Mouse (Mus musculus) lung, postnatal 0 days (tissue): ENCODE measurements around the gene Ror1. TPM values are rescaled to one million over a fixed set of nuclear protein-coding genes. Genes with fewer than 3 reads are reported as not detected.

Experiments
- ATAC-seq: fragments of 200-750 bp; cut with Nextera tagmentation; 2 replicates; pipeline ENCODE4 v1.8.0; 2017; ENCODE audit warnings: moderate library complexity
- DNase-seq: peaks from one replicate; pipeline ENCODE4 v3.0.0-alpha.2; 2016; ENCODE audit warnings: low spot score
- H3K27ac ChIP-seq: fragments of 300-500 bp; sonication (generic); 2 replicates; pipeline ENCODE4 v1.5.1; 2014; ENCODE audit warnings: antibody characterized with exemption, mild to moderate bottlenecking, low read length, mixed read lengths
- H3K27me3 ChIP-seq: fragments of 300-500 bp; sonication (generic); replicated peaks from 2 replicates; pipeline ENCODE4 v1.6.1; 2014; ENCODE audit warnings: low read length, mixed read lengths; ENCODE audit not compliant: insufficient read depth
- H3K36me3 ChIP-seq: fragments of 300-500 bp; sonication (generic); 2 replicates; pipeline ENCODE4 v1.6.1; 2014; ENCODE audit warnings: low read length, mixed read lengths; ENCODE audit not compliant: insufficient read depth
- H3K4me1 ChIP-seq: fragments of 300-500 bp; sonication (generic); 2 replicates; pipeline ENCODE4 v1.6.1; 2014; ENCODE audit warnings: antibody characterized with exemption, low read depth, low read length, mixed read lengths; ENCODE audit not compliant: insufficient read depth
- H3K4me2 ChIP-seq: fragments of 300-500 bp; sonication (generic); replicated peaks from 2 replicates; pipeline ENCODE4 v1.6.1; 2014; ENCODE audit warnings: low read depth, mild to moderate bottlenecking, low read length, moderate library complexity, mixed read lengths
- H3K4me3 ChIP-seq: fragments of 300-500 bp; sonication (generic); 2 replicates; pipeline ENCODE4 v1.5.1; 2014; ENCODE audit warnings: low read depth, low read length
- H3K9ac ChIP-seq: fragments of 300-500 bp; sonication (generic); replicated peaks from 2 replicates; pipeline ENCODE4 v1.6.1; 2014; ENCODE audit warnings: low read depth, mild to moderate bottlenecking
- H3K9me3 ChIP-seq: fragments of 300-500 bp; sonication (generic); 2 replicates; pipeline ENCODE4 v1.6.1; 2016; ENCODE audit warnings: low read length, mixed read lengths
- CTCF ChIP-seq: IDR thresholded peaks from 2 replicates; pipeline ENCODE4 v1.5.1; 2016; ENCODE audit warnings: antibody characterized with exemption, mild to moderate bottlenecking
- EP300 ChIP-seq: IDR thresholded peaks from 2 replicates; pipeline ENCODE4 v1.6.1; 2016; ENCODE audit warnings: antibody characterized with exemption, mild to moderate bottlenecking, control low read depth
- WGBS: fragments of 180-500 bp; shearing (Covaris S2); extraction: QIAGEN DNeasy Blood & Tissue Kit; methylation state at CpG from one replicate; pipeline ENCODE4 v1.1.7; 2014; 5-methylcytosine and 5-hydroxymethylcytosine counted together
- polyA plus RNA-seq: library from polyadenylated mRNA; unstranded; fragments of >200 nt; fragmentation: Nextera tagmentation; extraction: Ambion mirVana; gene quantifications from 2 replicates; pipeline ENCODE4 v1.2.1, GENCODE M21; 2015

Ror1 gene
- polyA plus RNA-seq, 1 experiment from 2014 or later, result 6.2 TPM

DNA sequence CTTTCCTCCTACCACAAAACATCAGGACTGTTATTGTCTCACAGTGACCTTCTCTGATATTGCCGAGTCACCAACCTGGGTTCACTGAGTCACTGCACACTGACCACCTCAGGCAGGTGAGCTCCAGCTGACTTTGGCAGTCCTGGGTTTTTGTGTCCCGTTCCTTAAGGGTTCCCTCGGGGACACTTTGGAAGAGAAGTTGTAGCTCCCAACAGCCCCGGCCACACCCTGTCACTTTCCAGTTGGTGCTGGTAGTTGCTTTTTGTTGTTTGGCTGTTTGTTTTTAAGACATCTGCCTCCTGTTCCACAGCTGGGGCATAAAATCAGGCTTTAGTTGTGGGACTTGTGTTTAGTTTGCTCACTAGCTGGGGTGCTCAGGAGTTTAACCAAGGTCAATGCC lies 39.1 kb upstream of the Ror1 start:
- Histone ChIP-seq H3K27me3 (no peaks in the 10 kb centered on the region), H3K4me3 (no peak overlapping the region), H3K27ac (no peak overlapping the region), H3K4me2 (no peak overlapping the region), H3K4me1 (no peaks in the 10 kb centered on the region), H3K9me3 (no peaks in the 10 kb centered on the region), H3K36me3 (no peaks in the 10 kb centered on the region), H3K9ac (no peak overlapping the region)
- TF ChIP-seq CTCF (no peak), EP300 (no peak)
- ATAC-seq, result no peak
- 77% methylated on average over 4 of the region's 4 CpGs for WGBS
- DNase-seq, result no peak

- no peak overlapping the region for H3K27ac ChIP-seq
- H3K4me2 ChIP-seq, result no peak overlapping the region
- no peak for TF ChIP-seq CTCF
- TF ChIP-seq EP300, result no peak
- H3K9me3 ChIP-seq, result no peaks in the 10 kb centered on the region
- DNase-seq (no peak), ATAC-seq (no peak)
- WGBS, result 78% methylated on average over 13 of the region's 13 CpGs
- no peak overlapping the region for H3K4me3 ChIP-seq
- no peaks in the 10 kb centered on the region for H3K4me1 ChIP-seq
- no peaks in the 10 kb centered on the region for H3K27me3 ChIP-seq
- no peak overlapping the region for H3K9ac ChIP-seq
- no peaks in the 10 kb centered on the region for H3K36me3 ChIP-seq
Observed at GRCm38 (mm10) chr4:100057381-100057780, 38.2 kb upstream of the Ror1 start.

DNA sequence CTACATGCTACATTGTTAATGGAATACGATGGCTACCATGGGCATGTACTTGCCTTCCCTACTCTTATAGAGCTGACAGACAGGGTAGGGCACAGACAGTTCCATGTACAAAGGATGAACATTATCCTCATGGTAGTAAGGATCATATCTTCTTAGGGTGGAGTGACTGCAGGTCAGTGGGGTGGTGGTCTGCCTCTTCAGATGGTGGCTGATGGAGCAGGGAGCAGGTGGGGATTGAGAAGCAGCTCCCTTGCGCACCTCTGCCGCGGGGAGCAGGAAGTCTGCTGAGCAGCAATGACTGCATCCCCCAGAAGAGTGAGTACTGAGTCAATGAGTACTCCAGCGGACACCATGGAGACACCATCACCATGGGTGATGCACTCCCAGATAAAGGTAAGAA lies 37.0 kb upstream of the Ror1 start:
- no peaks in the 10 kb centered on the region for H3K9me3 ChIP-seq
- no peak overlapping the region for H3K4me3 ChIP-seq
- no peaks in the 10 kb centered on the region for H3K36me3 ChIP-seq
- ATAC-seq, result no peak
- H3K4me2 ChIP-seq, result no peak overlapping the region
- TF ChIP-seq CTCF, result no peak
- no peaks in the 10 kb centered on the region for H3K27me3 ChIP-seq
- no peak for DNase-seq
- H3K4me1 ChIP-seq, result no peaks in the 10 kb centered on the region
- 96% methylated on average over 5 of the region's 5 CpGs for WGBS
- H3K9ac ChIP-seq, result no peak overlapping the region
- H3K27ac ChIP-seq, result no peak overlapping the region

- 60% methylated on average over 3 of the region's 3 CpGs for WGBS
Observed at GRCm38 (mm10) chr4:100059811-100060210, 35.8 kb upstream of the Ror1 start.

DNA sequence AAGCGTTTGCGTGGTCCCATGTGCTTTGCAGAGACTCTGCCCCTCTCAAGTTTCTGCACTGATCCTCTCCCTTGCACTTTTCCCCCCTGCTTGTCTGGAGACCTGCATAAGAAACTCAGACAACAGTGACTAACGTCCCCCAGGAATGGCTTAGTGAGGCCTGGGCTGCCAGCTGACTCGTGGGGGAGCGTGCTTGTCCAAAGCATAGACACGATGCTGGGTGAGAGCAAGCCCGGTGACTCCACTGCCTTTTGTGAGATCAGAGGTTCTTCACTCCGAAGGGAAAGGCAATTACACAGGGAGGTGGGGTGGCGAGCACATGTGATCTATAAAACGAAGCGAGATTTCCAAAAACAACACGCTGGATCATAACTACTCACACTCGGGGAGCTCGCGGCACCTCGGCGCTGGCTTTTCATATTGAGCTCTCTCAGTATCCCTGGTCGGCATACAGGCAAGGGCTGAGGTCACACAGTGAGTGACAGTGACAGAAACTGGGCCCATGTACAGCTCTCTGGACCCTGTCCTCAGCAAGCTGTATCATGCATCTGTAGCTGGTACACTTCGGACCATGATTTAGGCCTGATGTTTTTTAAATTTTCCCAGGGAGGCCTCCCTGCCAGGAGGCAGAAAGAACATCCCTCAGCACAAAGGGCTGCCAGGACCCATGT lies 34.1 kb upstream of the Ror1 start:
- Histone ChIP-seq H3K9me3 (no peaks in the 10 kb centered on the region), H3K36me3 (no peaks in the 10 kb centered on the region), H3K4me3 (no peak overlapping the region), H3K27ac (no peak overlapping the region), H3K4me2 (no peak overlapping the region), H3K9ac (no peak overlapping the region), H3K27me3 (no peaks in the 10 kb centered on the region), H3K4me1 (no peaks in the 10 kb centered on the region)
- DNase-seq (no peak), ATAC-seq (peak; percentile 38)
- TF ChIP-seq EP300 (no peak), CTCF (no peak)
- 52% methylated on average over 19 of the region's 19 CpGs for WGBS

More at GRCm38 (mm10) chr4:100059811-100060210, 35.8 kb upstream of the Ror1 start:
- no peaks in the 10 kb centered on the region for H3K4me1 ChIP-seq
- H3K9ac ChIP-seq, result no peak overlapping the region
- H3K36me3 ChIP-seq, result no peaks in the 10 kb centered on the region
- DNase-seq, result no peak
- no peak for TF ChIP-seq CTCF
- no peak for TF ChIP-seq EP300
- H3K4me3 ChIP-seq, result no peak overlapping the region
- H3K9me3 ChIP-seq, result no peaks in the 10 kb centered on the region
- ATAC-seq, result no peak
- no peak overlapping the region for H3K27ac ChIP-seq
- no peaks in the 10 kb centered on the region for H3K27me3 ChIP-seq
- no peak overlapping the region for H3K4me2 ChIP-seq

DNA sequence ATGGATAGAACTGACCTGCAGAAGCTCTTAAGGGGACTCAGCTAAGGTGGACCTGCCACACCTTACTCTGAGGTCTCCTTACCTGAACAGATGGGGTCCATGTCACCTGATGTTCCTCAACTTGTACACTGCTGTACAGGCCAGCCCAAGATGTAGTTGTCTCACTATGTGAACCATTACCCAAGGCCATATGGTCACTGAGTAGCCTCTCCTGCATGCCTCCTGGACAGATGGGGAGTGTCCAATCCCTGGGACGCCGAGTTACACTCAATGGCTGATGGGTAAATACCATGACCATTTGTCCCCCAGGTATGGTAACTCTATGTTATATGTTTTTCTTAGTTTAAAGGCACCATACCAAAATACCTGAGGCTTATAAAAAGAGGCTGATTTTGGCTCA lies 29.9 kb upstream of the Ror1 start:
- Histone ChIP-seq H3K4me2 (no peak overlapping the region), H3K9me3 (no peaks in the 10 kb centered on the region), H3K36me3 (no peaks in the 10 kb centered on the region), H3K27me3 (no peaks in the 10 kb centered on the region), H3K9ac (no peak overlapping the region), H3K27ac (no peak overlapping the region), H3K4me1 (no peaks in the 10 kb centered on the region), H3K4me3 (no peak overlapping the region)
- no peak for ATAC-seq
- no peak for DNase-seq
- TF ChIP-seq EP300 (no peak), CTCF (no peak)
- 88% methylated on average over 2 of the region's 2 CpGs for WGBS

GRCm38 (mm10) chr4:100070101-100070500 lies 25.5 kb upstream of the Ror1 start:
- TF ChIP-seq CTCF (no peak), EP300 (no peak)
- Histone ChIP-seq H3K4me3 (no peak overlapping the region), H3K27me3 (no peaks in the 10 kb centered on the region), H3K9ac (no peak overlapping the region), H3K36me3 (no peaks in the 10 kb centered on the region), H3K9me3 (no peaks in the 10 kb centered on the region), H3K27ac (no peak overlapping the region), H3K4me2 (no peak overlapping the region), H3K4me1 (no peaks in the 10 kb centered on the region)
- DNase-seq, result no peak
- ATAC-seq, result no peak
- WGBS, result 60% methylated on average over 6 of the region's 6 CpGs
